In the genomic region with DNA sequence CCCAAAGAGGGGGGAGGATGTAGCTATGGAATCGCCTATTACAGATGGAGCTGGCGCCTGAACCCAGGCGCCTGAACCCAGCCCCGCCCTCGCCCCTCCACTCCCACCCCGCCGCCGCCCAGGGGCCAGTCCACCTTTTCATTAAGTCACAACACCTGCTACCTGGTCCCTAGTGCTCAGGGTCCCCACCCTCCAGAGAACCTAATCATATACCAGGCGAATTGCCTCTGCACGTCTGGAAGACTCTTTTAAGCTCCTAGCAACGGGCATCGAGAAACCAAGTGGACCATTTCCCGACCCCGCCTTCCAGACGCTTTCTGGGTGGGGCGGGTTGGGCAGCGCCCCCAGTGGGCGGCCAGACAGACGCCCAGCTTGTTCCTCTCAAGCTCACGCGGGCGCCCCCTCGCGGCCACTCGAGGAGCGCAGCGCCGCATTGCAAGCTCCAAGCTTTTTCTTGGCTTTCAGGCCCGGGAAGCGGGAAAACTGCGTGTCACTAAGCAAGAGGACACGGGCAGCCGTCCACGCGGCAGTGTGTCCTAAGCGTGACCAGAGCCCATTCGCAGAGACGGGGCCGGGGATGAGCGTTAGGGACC, we compare ENCODE assay signal across 8 mouse cellular contexts. TPM values are rescaled to one million over a fixed set of nuclear protein-coding genes. Genes with fewer than 3 reads are reported as not detected.
A peak's percentile ranks its signal among the peaks of the same experiment; 100 is the strongest.
DNase-seq lines count a peak whose midpoint lies in the region; ATAC-seq and TF ChIP-seq lines count a peak whose summit lies in the region.

No protein-coding gene starts in this region.

- TF ChIP-seq CTCF in bone marrow, adult 2 months (IDR thresholded peaks at IDR 0.05; ENCODE audit: control insufficient read depth, insufficient read depth, low read length): peak; percentile 75
- TF ChIP-seq CTCF in midbrain, postnatal 0 days (IDR thresholded peaks at IDR 0.05): peak; percentile 99

- peak; percentile 85 for DNase-seq in A20 (ENCODE audit: low read depth, low spot score)
- DNase-seq in heart, adult 8-10 months (ENCODE audit: low spot score): peak; percentile 93
- DNase-seq in kidney, adult 9 months: peak; percentile 93
- peak; percentile 93 for DNase-seq in limb, embryonic 14.5 days (ENCODE audit: low spot score)
- peak; percentile 97 for DNase-seq in midbrain, postnatal 0 days (ENCODE audit: low spot score)
- peak; percentile 82 to 93 for DNase-seq in spleen, postnatal 4 days (ENCODE audit: low spot score in 2 of 2)

- no peaks in the 10 kb centered on the region for H3K9me3 ChIP-seq in embryonic facial prominence, embryonic 15.5 days (replicated peaks)
- no peaks in the 10 kb centered on the region for H3K9me3 ChIP-seq in limb, embryonic 14.5 days (ENCODE audit: control insufficient read depth, low read length)
- H3K9me3 ChIP-seq in midbrain, postnatal 0 days (ENCODE audit: low read length): no peaks in the 10 kb centered on the region

- peak overlapping the region; percentile 87 for H3K4me3 ChIP-seq in bone marrow, adult 2 months (replicated peaks; ENCODE audit: control insufficient read depth, low read depth, low read length)
- H3K4me3 ChIP-seq in embryonic facial prominence, embryonic 15.5 days (replicated peaks): peak overlapping the region; percentile 73
- H3K4me3 ChIP-seq in limb, embryonic 14.5 days (replicated peaks; ENCODE audit: low read length): peak overlapping the region; percentile 70
- peak overlapping the region; percentile 76 for H3K4me3 ChIP-seq in midbrain, postnatal 0 days (ENCODE audit: low read depth, low read length)

- peak overlapping the region; percentile 88 for H3K4me2 ChIP-seq in embryonic facial prominence, embryonic 15.5 days (replicated peaks)
- peak overlapping the region; percentile 83 for H3K4me2 ChIP-seq in limb, embryonic 14.5 days (replicated peaks; ENCODE audit: low read depth, low read length, severe bottlenecking)
- peak overlapping the region; percentile 74 for H3K4me2 ChIP-seq in midbrain, postnatal 0 days (ENCODE audit: low read depth, low read length, poor library complexity, severe bottlenecking)

- H3K27ac ChIP-seq in bone marrow, adult 2 months (ENCODE audit: control insufficient read depth, insufficient read depth, low read depth, low read length, poor library complexity): peak overlapping the region; percentile 63; the same call in 1 of the 2 replicates
- peak overlapping the region; percentile 87 for H3K27ac ChIP-seq in embryonic facial prominence, embryonic 15.5 days (replicated peaks)
- peak overlapping the region; percentile 89 for H3K27ac ChIP-seq in limb, embryonic 14.5 days (replicated peaks; ENCODE audit: low read depth, low read length)
- peak overlapping the region; percentile 99 for H3K27ac ChIP-seq in midbrain, postnatal 0 days (ENCODE audit: low read depth, low read length)

- no peak for TF ChIP-seq POLR2A in bone marrow, adult 2 months (IDR thresholded peaks at IDR 0.05; ENCODE audit: borderline replicate concordance, control insufficient read depth, low read depth, low read length)
- TF ChIP-seq POLR2A in limb, embryonic 14.5 days (IDR thresholded peaks at IDR 0.05; ENCODE audit: borderline replicate concordance, extremely low read depth, insufficient read depth, insufficient read length): 0 out of 2 replicates have a peak, but pooled peaks have one; percentile 6

- H3K9ac ChIP-seq in embryonic facial prominence, embryonic 15.5 days: peak overlapping the region; percentile 66
- H3K9ac ChIP-seq in limb, embryonic 14.5 days (ENCODE audit: low read depth, low read length, severe bottlenecking): peak overlapping the region; percentile 75
- H3K9ac ChIP-seq in midbrain, postnatal 0 days (replicated peaks; ENCODE audit: low read length, poor library complexity, severe bottlenecking): peak overlapping the region; percentile 90

- ATAC-seq in embryonic facial prominence, embryonic 15.5 days (ENCODE audit: insufficient number of reproducible peaks, low FRiP score, low TSS enrichment, low read depth): peak; percentile 87
- peak; percentile 88 for ATAC-seq in limb, embryonic 14.5 days (ENCODE audit: low FRiP score, low read depth)
- ATAC-seq in midbrain, postnatal 0 days (ENCODE audit: low FRiP score): peak; percentile 82

- H3K4me1 ChIP-seq in bone marrow, adult 2 months (ENCODE audit: control insufficient read depth, insufficient read depth, low read length): no peaks in the 10 kb centered on the region; the same call in 1 of the 2 replicates
- peaks cover 4% of the 10 kb centered on the region; the same call in 1 of the 2 replicates for H3K4me1 ChIP-seq in embryonic facial prominence, embryonic 15.5 days
- peaks cover 5% of the 10 kb centered on the region; the same call in 1 of the 2 replicates for H3K4me1 ChIP-seq in limb, embryonic 14.5 days (ENCODE audit: control insufficient read depth, insufficient read depth, low read length)
- peaks cover 11% of the 10 kb centered on the region for H3K4me1 ChIP-seq in midbrain, postnatal 0 days (ENCODE audit: insufficient read depth, low read length)

- H3K27me3 ChIP-seq in embryonic facial prominence, embryonic 15.5 days: peaks cover 13% of the 10 kb centered on the region
- H3K27me3 ChIP-seq in limb, embryonic 14.5 days (ENCODE audit: control insufficient read depth, insufficient read depth, low read length): peaks cover 9% of the 10 kb centered on the region
- no peaks in the 10 kb centered on the region for H3K27me3 ChIP-seq in midbrain, postnatal 0 days (ENCODE audit: insufficient read depth, low read length)

- no peaks in the 10 kb centered on the region for H3K36me3 ChIP-seq in embryonic facial prominence, embryonic 15.5 days
- H3K36me3 ChIP-seq in limb, embryonic 14.5 days (ENCODE audit: control insufficient read depth, insufficient read depth, low read length): no peaks in the 10 kb centered on the region
- H3K36me3 ChIP-seq in midbrain, postnatal 0 days (ENCODE audit: insufficient read depth, low read length): no peaks in the 10 kb centered on the region

- 1% methylated on average over 40 of the region's 40 CpGs for WGBS in bone marrow, adult 2 months
- WGBS in embryonic facial prominence, embryonic 15.5 days: under 1% methylated on average over 40 of the region's 40 CpGs
- WGBS in limb, embryonic 14.5 days: under 1% methylated on average over 40 of the region's 40 CpGs
- WGBS in midbrain, postnatal 0 days: 1% methylated on average over 39 of the region's 40 CpGs

RNA-seq across cellular contexts. Expression of gene Apba1, which starts 0.6 kb away (rescaled TPM):
- 0.40 and 1.7 TPM in 2 replicates for polyA plus RNA-seq in bone marrow, adult 2 months (2011; ENCODE audit: insufficient read depth, insufficient read length, low replicate concordance, missing spikeins)
- 1.3 and 1.4 TPM in 2 replicates for polyA plus RNA-seq in embryonic facial prominence, embryonic 15.5 days (2015; fragmentation: Nextera tagmentation; extraction: Ambion mirVana)
- total RNA-seq in heart, adult 8-10 months (2022): 1 to 10 TPM; 2.7 to 3.8 (median 3.4) TPM
- polyA plus RNA-seq in limb, embryonic 14.5 days (2012; rRNA removed): 2.5 and 2.8 TPM in 2 replicates
- polyA plus RNA-seq in limb, embryonic 14.5 days (2014; fragmentation: Nextera tagmentation; extraction: Ambion mirVana): 0.55 and 0.73 TPM in 2 replicates
- 189 and 193 TPM in 2 replicates for total RNA-seq in midbrain, postnatal 0 days (2014; rRNA removed)
- 15.4 and 17.2 TPM in 2 replicates for polyA plus RNA-seq in midbrain, postnatal 0 days (2015; fragmentation: Nextera tagmentation; extraction: Ambion mirVana)

Comparison
In these comparisons a context has a peak if more than half of its experiments do, and no peak if none do; other contexts are left out.
1. Peak in every context shown above with its lines: DNase-seq, ATAC-seq, H3K4me3 ChIP-seq and H3K27ac ChIP-seq.